Mouse (Mus musculus): Measurements from ENCODE around the gene Ncam2. TPM values are rescaled to one million over a fixed set of nuclear protein-coding genes. Genes with fewer than 3 reads are reported as not detected.
A peak's percentile ranks its signal among the peaks of the same experiment; 100 is the strongest.

Gene Ncam2
- polyA plus RNA-seq (2015; fragmentation: Nextera tagmentation; extraction: Ambion mirVana) = 0.11 and 0.21 TPM in 2 replicates

- no peak for TF ChIP-seq CTCF (IDR thresholded peaks at IDR 0.05)
- no peak for TF ChIP-seq EP300 (IDR thresholded peaks at IDR 0.05)
- ATAC-seq (peak; percentile 90), DNase-seq (ENCODE audit: low spot score) (peak; percentile 72)
- under 1% methylated on average over 43 of the region's 70 CpGs for WGBS
- no peaks in the 10 kb centered on the region for H3K27me3 ChIP-seq (replicated peaks; ENCODE audit: insufficient read depth, low read length)
- no peaks in the 10 kb centered on the region for H3K9me3 ChIP-seq (ENCODE audit: low read length)
- H3K27ac ChIP-seq (ENCODE audit: low read length) = no peak within 1 kb of the TSS
- H3K4me1 ChIP-seq (ENCODE audit: insufficient read depth, low read depth, low read length) = no peaks in the 10 kb centered on the region
- peak within 1 kb of the TSS; percentile 84 for H3K4me2 ChIP-seq (replicated peaks; ENCODE audit: low read depth, low read length)
- peak within 1 kb of the TSS; percentile 44 for H3K4me3 ChIP-seq (ENCODE audit: low read depth, low read length)
- H3K36me3 ChIP-seq (ENCODE audit: insufficient read depth, low read length) = no peaks in the 10 kb centered on the region
- H3K9ac ChIP-seq (replicated peaks; ENCODE audit: low read depth) = 0 out of 2 replicates have a peak within 1 kb of the TSS, but pooled peaks have one; percentile 16
Observed at GRCm38 (mm10) chr16:81200201-81201071, at the start of gene Ncam2. Ncam2 (plus strand) TSS chr16:81200697.

- no peak overlapping the region for H3K9ac ChIP-seq (replicated peaks; ENCODE audit: low read depth)
- no peak overlapping the region for H3K27ac ChIP-seq (ENCODE audit: low read length)
- no peaks in the 10 kb centered on the region for H3K36me3 ChIP-seq (ENCODE audit: insufficient read depth, low read length)
- no peak for DNase-seq (ENCODE audit: low spot score)
- H3K4me3 ChIP-seq (ENCODE audit: low read depth, low read length) = no peak overlapping the region
- H3K4me2 ChIP-seq (replicated peaks; ENCODE audit: low read depth, low read length) = no peak overlapping the region
- no peaks in the 10 kb centered on the region for H3K9me3 ChIP-seq (ENCODE audit: low read length)
- ATAC-seq = no peak
- 82% methylated on average over 2 of the region's 2 CpGs for WGBS
- H3K27me3 ChIP-seq (replicated peaks; ENCODE audit: insufficient read depth, low read length) = no peaks in the 10 kb centered on the region
- no peaks in the 10 kb centered on the region for H3K4me1 ChIP-seq (ENCODE audit: insufficient read depth, low read depth, low read length)
- TF ChIP-seq EP300 (IDR thresholded peaks at IDR 0.05) (no peak), CTCF (IDR thresholded peaks at IDR 0.05) (no peak)
Observed at GRCm38 (mm10) chr16:81170828-81171227, 29.7 kb upstream of the Ncam2 start.

- Histone ChIP-seq H3K4me3 (ENCODE audit: low read depth, low read length) (no peak overlapping the region), H3K4me2 (replicated peaks; ENCODE audit: low read depth, low read length) (no peak overlapping the region), H3K9me3 (ENCODE audit: low read length) (no peaks in the 10 kb centered on the region), H3K27me3 (replicated peaks; ENCODE audit: insufficient read depth, low read length) (no peaks in the 10 kb centered on the region), H3K4me1 (ENCODE audit: insufficient read depth, low read depth, low read length) (no peaks in the 10 kb centered on the region), H3K36me3 (ENCODE audit: insufficient read depth, low read length) (no peaks in the 10 kb centered on the region), H3K27ac (ENCODE audit: low read length) (no peak overlapping the region), H3K9ac (replicated peaks; ENCODE audit: low read depth) (no peak overlapping the region)
- WGBS = 42% methylated on average over 8 of the region's 8 CpGs
- TF ChIP-seq EP300 (IDR thresholded peaks at IDR 0.05) = no peak
- peak; percentile 60 for TF ChIP-seq CTCF (IDR thresholded peaks at IDR 0.05)
- ATAC-seq = no peak; the same call in 1 of the 2 replicates
- DNase-seq (ENCODE audit: low spot score) = peak; percentile 67
Observed at GRCm38 (mm10) chr16:81175302-81175943, 25.1 kb upstream of the Ncam2 start.

- no peaks in the 10 kb centered on the region for H3K4me1 ChIP-seq (ENCODE audit: insufficient read depth, low read depth, low read length)
- no peaks in the 10 kb centered on the region for H3K36me3 ChIP-seq (ENCODE audit: insufficient read depth, low read length)
- DNase-seq (ENCODE audit: low spot score) (no peak), ATAC-seq (no peak)
- H3K27ac ChIP-seq (ENCODE audit: low read length) = no peak overlapping the region
- no peaks in the 10 kb centered on the region for H3K27me3 ChIP-seq (replicated peaks; ENCODE audit: insufficient read depth, low read length)
- WGBS = 90% methylated on average over 5 of the region's 5 CpGs
- TF ChIP-seq EP300 (IDR thresholded peaks at IDR 0.05) (no peak), CTCF (IDR thresholded peaks at IDR 0.05) (no peak)
- no peaks in the 10 kb centered on the region for H3K9me3 ChIP-seq (ENCODE audit: low read length)
- H3K9ac ChIP-seq (replicated peaks; ENCODE audit: low read depth) = no peak overlapping the region
- no peak overlapping the region for H3K4me3 ChIP-seq (ENCODE audit: low read depth, low read length)
- H3K4me2 ChIP-seq (replicated peaks; ENCODE audit: low read depth, low read length) = no peak overlapping the region
Observed at GRCm38 (mm10) chr16:81179801-81180200, 20.7 kb upstream of the Ncam2 start.

GRCm38 (mm10) chr16:81187579-81188179, 12.8 kb upstream of the Ncam2 start:
- Histone ChIP-seq H3K9me3 (ENCODE audit: low read length) (no peaks in the 10 kb centered on the region), H3K4me1 (ENCODE audit: insufficient read depth, low read depth, low read length) (no peaks in the 10 kb centered on the region), H3K4me2 (replicated peaks; ENCODE audit: low read depth, low read length) (no peak overlapping the region), H3K4me3 (ENCODE audit: low read depth, low read length) (no peak overlapping the region), H3K36me3 (ENCODE audit: insufficient read depth, low read length) (no peaks in the 10 kb centered on the region), H3K27ac (ENCODE audit: low read length) (no peak overlapping the region), H3K27me3 (replicated peaks; ENCODE audit: insufficient read depth, low read length) (no peaks in the 10 kb centered on the region), H3K9ac (replicated peaks; ENCODE audit: low read depth) (no peak overlapping the region)
- TF ChIP-seq CTCF (IDR thresholded peaks at IDR 0.05) (no peak), EP300 (IDR thresholded peaks at IDR 0.05) (no peak)
- 62% methylated on average over 16 of the region's 16 CpGs for WGBS
- ATAC-seq (no peak), DNase-seq (ENCODE audit: low spot score) (no peak)

GRCm38 (mm10) chr16:81191621-81192020, 8.9 kb upstream of the Ncam2 start:
- 70% methylated on average over 2 of the region's 2 CpGs for WGBS
- ATAC-seq (no peak), DNase-seq (ENCODE audit: low spot score) (no peak)

More at GRCm38 (mm10) chr16:81191621-81192020, 8.9 kb upstream of the Ncam2 start:
- Histone ChIP-seq H3K4me1 (ENCODE audit: insufficient read depth, low read depth, low read length) (no peaks in the 10 kb centered on the region), H3K4me3 (ENCODE audit: low read depth, low read length) (no peak overlapping the region), H3K27me3 (replicated peaks; ENCODE audit: insufficient read depth, low read length) (no peaks in the 10 kb centered on the region), H3K9ac (replicated peaks; ENCODE audit: low read depth) (no peak overlapping the region), H3K36me3 (ENCODE audit: insufficient read depth, low read length) (no peaks in the 10 kb centered on the region), H3K27ac (ENCODE audit: low read length) (no peak overlapping the region), H3K4me2 (replicated peaks; ENCODE audit: low read depth, low read length) (no peak overlapping the region), H3K9me3 (ENCODE audit: low read length) (no peaks in the 10 kb centered on the region)
- no peak for TF ChIP-seq CTCF (IDR thresholded peaks at IDR 0.05)
- no peak for TF ChIP-seq EP300 (IDR thresholded peaks at IDR 0.05)
